Mouse (Mus musculus) large intestine, adult 2 months (tissue): ENCODE data around the gene Rnf149. TPM values are rescaled to one million over a fixed set of nuclear protein-coding genes. Genes with fewer than 3 reads are reported as not detected.
A peak's percentile ranks its signal among the peaks of the same experiment; 100 is the strongest.
"Not testable (repeated sequence)": the region's sequence is repeated elsewhere in the genome, so short reads cannot be mapped to it uniquely, and the experiment has no call there.

Experiments
- DNase-seq: peaks from one replicate; pipeline ENCODE4 v3.0.0-alpha.2; 2012; ENCODE audit warnings: low read depth, low spot score
- WGBS: fragments of 180-500 bp; shearing (Covaris S2); methylation state at CpG from one replicate; pipeline ENCODE4 v1.1.7; 2018; 5-methylcytosine and 5-hydroxymethylcytosine counted together
- polyA plus RNA-seq: library from polyadenylated mRNA; depleted of rRNA; stranded (reverse); fragments of >200 nt; gene quantifications from 2 replicates; pipeline ENCODE4 v1.2.3, GENCODE M21; 2012; rRNA removed

Gene Rnf149
- 17.9 and 20.4 TPM in 2 replicates for polyA plus RNA-seq

- peak; percentile 47 for DNase-seq
- under 1% methylated on average over 49 of the region's 49 CpGs for WGBS
These were observed at the start of gene Rnf149 for GRCm38 (mm10) chr1:39577253-39577705. TSS of gene Rnf149 (minus strand) at chr1:39577405.

DNA sequence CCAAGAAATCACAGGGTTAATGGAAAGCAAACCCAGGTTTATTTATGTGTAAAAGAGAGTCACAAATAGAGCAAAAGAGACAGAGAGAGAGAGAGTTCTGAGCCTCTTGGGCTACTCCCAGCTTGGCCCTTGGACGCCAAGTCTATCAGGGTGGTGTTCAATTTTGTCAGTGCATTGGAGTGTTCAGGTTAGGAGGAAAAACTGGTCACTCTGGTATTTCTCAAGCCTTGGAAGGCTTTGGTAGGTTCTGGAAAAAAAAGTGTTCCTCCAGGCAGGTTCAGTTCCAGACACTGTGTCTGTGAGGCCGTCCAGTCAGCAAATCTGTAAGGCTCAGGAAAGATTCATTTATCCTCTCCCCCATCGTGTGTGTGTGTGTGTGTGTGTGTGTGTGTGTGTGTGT is 48.3 kb upstream of the Rnf149 start:
- 43% methylated on average over 3 of the region's 3 CpGs for WGBS
- no peak for DNase-seq

- WGBS = 22% methylated on average over 1 of the region's 1 CpGs
- DNase-seq = no peak
These were observed 46.5 kb upstream of the Rnf149 start for GRCm38 (mm10) chr1:39623729-39624128.

GRCm38 (mm10) chr1:39623106-39623505 is 45.9 kb upstream of the Rnf149 start:
- no peak for DNase-seq
- 88% methylated on average over 5 of the region's 5 CpGs for WGBS

- WGBS = 16% methylated on average over 8 of the region's 8 CpGs
- DNase-seq = no peak
These were observed 41.3 kb upstream of the Rnf149 start for GRCm38 (mm10) chr1:39618524-39618923.

DNA sequence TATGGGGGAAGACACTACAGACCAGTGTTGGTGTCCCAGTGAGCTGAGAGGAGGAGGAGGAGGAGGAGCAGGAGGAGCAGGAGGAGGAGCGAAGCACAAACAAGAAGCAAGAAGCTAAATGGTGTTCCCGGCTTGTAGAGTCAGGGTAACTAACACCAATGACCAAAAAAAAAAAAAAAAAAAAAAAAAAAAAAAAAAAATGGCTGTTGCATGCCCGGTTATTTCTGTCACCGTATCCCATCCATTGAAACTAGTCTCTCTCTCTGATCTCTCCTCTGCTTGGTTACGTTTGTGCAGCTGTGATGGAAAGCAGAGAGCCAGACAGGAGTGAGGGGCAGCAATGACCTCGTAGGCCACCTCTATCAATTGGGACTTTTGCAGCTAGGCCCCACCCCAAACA is 38.3 kb upstream of the Rnf149 start:
- WGBS = 69% methylated on average over 6 of the region's 6 CpGs
- no peak for DNase-seq

DNA sequence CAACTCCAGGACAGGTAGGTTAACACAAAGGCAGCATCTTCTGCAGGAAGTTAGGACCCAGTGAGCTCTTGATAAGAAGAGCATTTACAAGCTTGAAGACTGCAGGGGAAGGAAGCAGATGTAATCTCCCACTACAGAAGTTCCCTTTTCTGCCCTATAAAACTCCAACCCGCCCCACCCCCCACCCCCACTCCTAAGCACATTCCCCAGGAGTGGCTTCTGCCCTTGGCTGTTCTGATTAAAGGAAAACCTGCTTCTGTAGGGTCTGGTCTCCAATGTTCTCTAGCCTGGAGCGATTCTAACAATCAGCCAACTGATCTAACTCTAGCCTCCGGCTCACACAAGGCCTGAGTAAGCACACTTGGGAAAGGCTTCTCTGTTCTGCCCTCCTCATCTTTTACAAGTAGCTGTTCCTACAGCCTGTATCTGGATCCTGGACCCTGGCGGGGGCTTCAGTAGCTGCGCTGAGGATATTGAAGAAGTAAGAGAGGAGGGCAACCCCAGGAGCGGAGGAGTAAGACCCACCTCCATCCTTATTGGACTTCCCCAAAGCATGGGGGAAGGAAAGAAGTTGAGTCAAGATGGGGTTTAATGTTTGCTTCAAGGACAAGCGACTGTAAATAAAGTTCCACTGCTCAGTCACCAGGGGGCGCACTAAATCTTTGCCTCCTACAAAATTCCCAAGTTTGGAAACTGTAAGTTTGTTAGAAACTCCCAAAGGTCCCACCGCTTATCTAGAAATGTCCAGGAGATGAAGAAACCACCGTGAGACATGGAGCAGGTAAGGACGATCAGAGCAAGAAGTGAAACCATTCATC is 37.5 kb upstream of the Rnf149 start:
- 15% methylated on average over 11 of the region's 11 CpGs for WGBS
- no peak for DNase-seq

DNA sequence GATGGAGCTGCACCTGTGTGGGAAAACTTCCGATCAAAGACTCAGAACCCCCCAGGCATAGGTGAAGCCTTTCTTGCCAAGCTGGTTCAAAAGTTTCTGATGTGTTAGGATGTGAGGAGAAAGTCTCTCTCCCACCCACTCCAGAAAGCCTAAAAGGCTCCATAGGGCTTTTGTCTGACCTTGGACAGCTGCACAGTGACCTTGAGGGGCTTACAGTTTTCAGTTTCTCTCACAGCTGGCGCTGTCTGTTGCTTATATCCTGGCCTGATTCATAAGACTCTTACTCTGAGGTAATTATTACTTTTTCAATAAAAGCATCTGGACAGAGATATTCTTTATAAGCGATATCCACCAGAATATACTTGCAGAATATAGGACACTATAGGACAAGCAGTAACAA is 35.9 kb upstream of the Rnf149 start:
- WGBS = 92% methylated on average over 3 of the region's 3 CpGs
- DNase-seq = no peak

- WGBS = 76% methylated on average over 5 of the region's 5 CpGs
- no peak for DNase-seq
These were observed 35.3 kb upstream of the Rnf149 start for GRCm38 (mm10) chr1:39612491-39612890.

GRCm38 (mm10) chr1:39608534-39608933 is 31.3 kb upstream of the Rnf149 start:
- 15% methylated on average over 8 of the region's 8 CpGs for WGBS
- no peak for DNase-seq

- DNase-seq = no peak
- 93% methylated on average over 3 of the region's 3 CpGs for WGBS
These were observed 25.3 kb upstream of the Rnf149 start for GRCm38 (mm10) chr1:39602477-39602876.

DNA sequence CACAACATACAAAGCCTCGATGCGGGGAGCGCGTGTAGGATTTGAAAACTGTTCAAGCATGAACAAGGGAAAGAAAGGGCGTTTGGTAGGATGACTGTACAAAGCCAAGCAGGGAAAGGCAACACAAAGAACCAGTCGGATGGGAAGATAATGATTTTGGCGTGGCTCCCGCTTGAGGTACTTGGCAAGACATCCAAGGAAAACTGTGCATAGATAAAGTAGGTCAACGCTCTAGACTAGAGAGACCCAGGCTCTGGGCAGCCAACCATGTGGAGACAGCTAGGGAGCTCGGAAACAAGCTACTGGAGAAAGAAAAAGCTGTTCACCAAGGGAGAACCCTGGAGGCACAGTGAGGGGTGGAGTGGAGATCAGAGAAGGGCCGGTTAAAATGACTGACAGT is 21.5 kb upstream of the Rnf149 start:
- 49% methylated on average over 11 of the region's 11 CpGs for WGBS
- no peak for DNase-seq

- not testable (repeated sequence) for DNase-seq
- WGBS = 88% methylated on average over 9 of the region's 9 CpGs
These were observed 19.9 kb upstream of the Rnf149 start for GRCm38 (mm10) chr1:39597135-39597534.

- WGBS = 25% methylated on average over 10 of the region's 10 CpGs
- DNase-seq = no peak
These were observed 16.6 kb upstream of the Rnf149 start for GRCm38 (mm10) chr1:39593836-39594235.

GRCm38 (mm10) chr1:39592090-39592489 is 14.9 kb upstream of the Rnf149 start:
- DNase-seq = no peak
- WGBS = 39% methylated on average over 4 of the region's 4 CpGs

GRCm38 (mm10) chr1:39591557-39591956 is 14.4 kb upstream of the Rnf149 start:
- WGBS = 26% methylated on average over 1 of the region's 1 CpGs
- DNase-seq = not testable (repeated sequence)

DNA sequence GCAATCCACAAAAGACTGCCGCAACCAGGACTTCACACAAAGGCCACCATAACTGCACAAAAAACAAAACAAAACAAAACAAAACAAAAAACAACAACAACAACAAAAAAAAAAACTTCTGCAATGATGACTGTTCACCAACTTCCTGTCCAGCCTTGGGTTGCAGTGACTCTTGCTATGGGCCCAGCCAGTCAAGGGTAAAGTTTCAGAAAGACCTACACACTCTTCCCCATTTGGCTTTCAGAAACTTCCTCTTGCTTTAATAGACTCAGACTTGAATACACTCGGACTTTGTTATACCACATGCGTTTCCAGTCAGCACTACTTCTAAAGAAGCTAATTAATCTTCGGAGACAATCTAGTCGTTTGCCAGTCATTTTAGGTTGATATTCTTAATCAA is 13.0 kb upstream of the Rnf149 start:
- 75% methylated on average over 5 of the region's 5 CpGs for WGBS
- DNase-seq = no peak

DNA sequence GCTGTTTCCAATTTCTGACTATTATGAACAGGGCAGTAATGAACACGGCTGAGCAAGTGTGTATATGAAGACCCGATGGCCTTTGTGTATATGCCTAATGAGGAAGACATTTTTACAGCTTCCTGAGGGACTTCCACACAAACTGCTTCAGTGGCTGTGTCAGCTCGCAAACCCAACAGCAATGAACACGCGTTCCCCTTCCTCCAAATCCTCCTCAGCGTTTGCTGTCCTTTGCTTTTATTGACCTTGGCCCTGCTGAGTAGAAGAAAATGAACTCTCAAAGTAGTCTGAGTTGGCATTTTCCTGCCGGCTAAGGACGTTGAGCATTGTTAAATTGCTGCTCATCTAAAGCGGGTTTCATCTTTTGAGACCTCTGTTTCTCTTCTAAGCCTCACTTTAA is 8.2 kb upstream of the Rnf149 start:
- 32% methylated on average over 9 of the region's 9 CpGs for WGBS
- DNase-seq = no peak

- WGBS = 88% methylated on average over 9 of the region's 9 CpGs
- DNase-seq = no peak
These were observed 6.0 kb upstream of the Rnf149 start for GRCm38 (mm10) chr1:39583173-39583572.

GRCm38 (mm10) chr1:39581215-39581614 is 4.0 kb upstream of the Rnf149 start:
- 71% methylated on average over 2 of the region's 3 CpGs for whole genome bisulfite sequencing
- DNase-seq = no peak

- WGBS = 72% methylated on average over 6 of the region's 6 CpGs
These were observed 1.9 kb upstream of the Rnf149 start for GRCm38 (mm10) chr1:39579139-39579538.

DNA sequence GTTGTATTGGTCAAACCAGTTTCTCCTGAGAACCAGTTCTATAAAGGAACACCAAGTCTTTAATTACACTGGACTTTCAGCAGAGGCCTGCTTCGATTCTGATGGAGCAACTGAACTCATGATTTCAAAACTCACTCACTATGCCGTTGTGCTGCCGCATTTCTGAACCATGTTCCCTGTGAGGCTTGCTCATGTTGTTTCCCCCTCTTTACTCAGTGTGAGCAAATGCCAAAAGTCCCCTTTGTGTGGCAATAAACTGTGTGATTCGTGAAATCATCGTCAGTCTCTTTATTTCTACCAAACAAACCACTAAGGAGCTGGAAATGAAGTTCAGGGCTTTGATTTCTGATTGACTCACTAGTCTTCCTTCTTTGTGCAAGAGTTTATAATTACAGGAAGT is 1.2 kb upstream of the Rnf149 start:
- DNase-seq = no peak
- 69% methylated on average over 5 of the region's 5 CpGs for WGBS

More at GRCm38 (mm10) chr1:39579139-39579538, 1.9 kb upstream of the Rnf149 start:
- no peak for DNase-seq
